Mouse (Mus musculus) forebrain, embryonic 11.5 days (tissue): Measurements from ENCODE around the gene Mpig6b. TPM values are rescaled to one million over a fixed set of nuclear protein-coding genes. Genes with fewer than 3 reads are reported as not detected.

Experiments
- ATAC-seq: fragments of 200-750 bp; cut with Nextera tagmentation; replicated peaks from 2 replicates; pipeline ENCODE4 v1.8.0; 2017; ENCODE audit warnings: moderate TSS enrichment; ENCODE audit not compliant: low FRiP score
- DNase-seq: peaks from one replicate; pipeline ENCODE4 v3.0.0-alpha.2; 2017; ENCODE audit warnings: low spot score
- H3K27ac ChIP-seq: fragments of 300-500 bp; sonication (generic); 2 replicates; pipeline ENCODE4 v1.5.1; 2014; ENCODE audit warnings: low read depth, low read length
- H3K27me3 ChIP-seq: fragments of 300-500 bp; sonication (generic); 2 replicates; pipeline ENCODE4 v1.6.1; 2014; ENCODE audit warnings: mild to moderate bottlenecking, low read length, mixed read lengths; ENCODE audit not compliant: control insufficient read depth, insufficient read depth
- H3K36me3 ChIP-seq: fragments of 300-500 bp; sonication (generic); 2 replicates; pipeline ENCODE4 v1.6.1; 2014; ENCODE audit warnings: mild to moderate bottlenecking, low read length, moderate library complexity, mixed read lengths; ENCODE audit not compliant: control insufficient read depth, insufficient read depth
- H3K4me1 ChIP-seq: fragments of 300-500 bp; sonication (generic); replicated peaks from 2 replicates; pipeline ENCODE4 v1.6.1; 2014; ENCODE audit warnings: low read length, mixed read lengths; ENCODE audit not compliant: control insufficient read depth, insufficient read depth
- H3K4me2 ChIP-seq: fragments of 300-500 bp; sonication (generic); 2 replicates; pipeline ENCODE4 v1.6.1; 2014; ENCODE audit warnings: low read depth, mild to moderate bottlenecking, low read length, moderate library complexity, mixed read lengths; ENCODE audit not compliant: severe bottlenecking
- H3K4me3 ChIP-seq: fragments of 300-500 bp; sonication (generic); 2 replicates; pipeline ENCODE4 v1.5.1; 2014; ENCODE audit warnings: low read depth, low read length
- H3K9ac ChIP-seq: fragments of 300-500 bp; sonication (generic); 2 replicates; pipeline ENCODE4 v1.6.1; 2014; ENCODE audit warnings: low read length
- H3K9me3 ChIP-seq: fragments of 300-500 bp; sonication (generic); 2 replicates; pipeline ENCODE4 v1.6.1; 2016; ENCODE audit warnings: low read length, mixed read lengths; ENCODE audit not compliant: control insufficient read depth
- WGBS: fragments of 180-500 bp; shearing (Covaris S2); extraction: QIAGEN DNeasy Blood & Tissue Kit; methylation state at CpG from one replicate; pipeline ENCODE4 v1.1.7; 2014; 5-methylcytosine and 5-hydroxymethylcytosine counted together
- polyA plus RNA-seq: library from polyadenylated mRNA; unstranded; fragments of >200 nt; fragmentation: Nextera tagmentation; extraction: Ambion mirVana; gene quantifications from 2 replicates; pipeline ENCODE4 v1.2.1, GENCODE M21; 2014

The Mpig6b gene
- polyA plus RNA-seq, 1 experiment from 2014 or later: 1.3 TPM

- no peak overlapping the region for H3K4me3 ChIP-seq
- H3K27me3 ChIP-seq: no peaks in the 10 kb centered on the region
- whole genome bisulfite sequencing: 58% methylated on average over 6 of the region's 6 CpGs
- no peak overlapping the region for H3K4me2 ChIP-seq
- H3K9me3 ChIP-seq: no peaks in the 10 kb centered on the region
- H3K4me1 ChIP-seq: peaks cover 6% of the 10 kb centered on the region
- ATAC-seq: no peak
- no peak overlapping the region for H3K9ac ChIP-seq
- no peak overlapping the region for H3K27ac ChIP-seq
- peak; percentile 50 for DNase-seq
- H3K36me3 ChIP-seq: no peaks in the 10 kb centered on the region; the same call in 1 of the 2 replicates
These were observed 44.0 kb downstream of the Mpig6b start for GRCm38 (mm10) chr17:35021842-35022477.

- WGBS: 5% methylated on average over 17 of the region's 17 CpGs
- H3K4me2 ChIP-seq: peak overlapping the region; percentile 27
- no peak overlapping the region for H3K4me3 ChIP-seq
- no peaks in the 10 kb centered on the region for H3K27me3 ChIP-seq
- no peaks in the 10 kb centered on the region for H3K9me3 ChIP-seq
- H3K36me3 ChIP-seq: no peaks in the 10 kb centered on the region; the same call in 1 of the 2 replicates
- peak overlapping the region; percentile 23; the same call in 1 of the 2 replicates for H3K9ac ChIP-seq
- ATAC-seq (peak; percentile 64), DNase-seq (peak; percentile 93)
- H3K27ac ChIP-seq: no peak overlapping the region
- peaks cover 6% of the 10 kb centered on the region for H3K4me1 ChIP-seq
These were observed 44.7 kb downstream of the Mpig6b start for GRCm38 (mm10) chr17:35021163-35021808.

GRCm38 (mm10) chr17:35020551-35020950 is 45.4 kb downstream of the Mpig6b start:
- H3K4me3 ChIP-seq: no peak overlapping the region

GRCm38 (mm10) chr17:35019894-35020293 is 46.1 kb downstream of the Mpig6b start:
- H3K4me1 ChIP-seq: peaks cover 6% of the 10 kb centered on the region
- H3K4me2 ChIP-seq: no peak overlapping the region
- 76% methylated on average over 11 of the region's 11 CpGs for WGBS
- no peak overlapping the region for H3K9ac ChIP-seq
- no peaks in the 10 kb centered on the region for H3K27me3 ChIP-seq
- peak; percentile 55 for DNase-seq
- no peak for ATAC-seq
- no peaks in the 10 kb centered on the region for H3K9me3 ChIP-seq
- peaks cover 5% of the 10 kb centered on the region for H3K36me3 ChIP-seq
- H3K27ac ChIP-seq: no peak overlapping the region
- no peak overlapping the region for H3K4me3 ChIP-seq

More at GRCm38 (mm10) chr17:35020551-35020950, 45.4 kb downstream of the Mpig6b start:
- DNase-seq: peak; percentile 44
- H3K36me3 ChIP-seq: peaks cover 5% of the 10 kb centered on the region
- no peaks in the 10 kb centered on the region for H3K27me3 ChIP-seq
- no peaks in the 10 kb centered on the region for H3K9me3 ChIP-seq
- no peak overlapping the region for H3K27ac ChIP-seq
- no peak overlapping the region for H3K4me2 ChIP-seq
- H3K9ac ChIP-seq: no peak overlapping the region
- no peak for ATAC-seq
- WGBS: 85% methylated on average over 8 of the region's 8 CpGs
- peaks cover 6% of the 10 kb centered on the region for H3K4me1 ChIP-seq

GRCm38 (mm10) chr17:35018171-35018570 is 47.8 kb downstream of the Mpig6b start:
- Histone ChIP-seq H3K27ac (no peak overlapping the region), H3K27me3 (no peaks in the 10 kb centered on the region), H3K9ac (no peak overlapping the region), H3K4me1 (peaks cover 6% of the 10 kb centered on the region), H3K4me2 (no peak overlapping the region), H3K9me3 (no peaks in the 10 kb centered on the region), H3K4me3 (no peak overlapping the region), H3K36me3 (peaks cover 15% of the 10 kb centered on the region)
- 86% methylated on average over 3 of the region's 3 CpGs for WGBS
- no peak for ATAC-seq
- DNase-seq: peak; percentile 46

- no peak for ATAC-seq
- no peak overlapping the region for H3K4me2 ChIP-seq
- H3K4me3 ChIP-seq: no peak overlapping the region
These were observed 48.3 kb downstream of the Mpig6b start for GRCm38 (mm10) chr17:35017706-35018030.

GRCm38 (mm10) chr17:35016791-35017705 is 48.9 kb downstream of the Mpig6b start:
- 82% methylated on average over 10 of the region's 10 CpGs for WGBS
- ATAC-seq: no peak
- DNase-seq: peak; percentile 54
- H3K36me3 ChIP-seq: peaks cover 21% of the 10 kb centered on the region
- H3K4me3 ChIP-seq: no peak overlapping the region
- no peak overlapping the region for H3K9ac ChIP-seq
- no peak overlapping the region for H3K4me2 ChIP-seq
- no peaks in the 10 kb centered on the region for H3K9me3 ChIP-seq
- peaks cover 6% of the 10 kb centered on the region for H3K4me1 ChIP-seq
- H3K27ac ChIP-seq: no peak overlapping the region
- no peaks in the 10 kb centered on the region for H3K27me3 ChIP-seq

More at GRCm38 (mm10) chr17:35017706-35018030, 48.3 kb downstream of the Mpig6b start:
- Histone ChIP-seq H3K9me3 (no peaks in the 10 kb centered on the region), H3K27ac (no peak overlapping the region), H3K36me3 (peaks cover 19% of the 10 kb centered on the region), H3K4me1 (peaks cover 6% of the 10 kb centered on the region), H3K27me3 (no peaks in the 10 kb centered on the region), H3K9ac (no peak overlapping the region)
- peak; percentile 51 for DNase-seq
- WGBS: 81% methylated on average over 14 of the region's 14 CpGs

GRCm38 (mm10) chr17:35016376-35016775 is 49.6 kb downstream of the Mpig6b start, which contains the start of gene Vwa7:
Vwa7 (plus strand) TSS chr17:35016579.
- H3K27ac ChIP-seq: no peak within 1 kb of the TSS

More at GRCm38 (mm10) chr17:35016376-35016775, 49.6 kb downstream of the Mpig6b start, which contains the start of gene Vwa7:
- H3K9ac ChIP-seq: peak within 1 kb of the TSS; percentile 2; the same call in 1 of the 2 replicates
- peaks cover 21% of the 10 kb centered on the region for H3K36me3 ChIP-seq
- H3K4me2 ChIP-seq: no peak within 1 kb of the TSS
- ATAC-seq (peak; percentile 42), DNase-seq (peak; percentile 65)
- H3K4me3 ChIP-seq: no peak within 1 kb of the TSS
- 84% methylated on average over 12 of the region's 12 CpGs for whole genome bisulfite sequencing
- H3K9me3 ChIP-seq: no peaks in the 10 kb centered on the region
- peaks cover 2% of the 10 kb centered on the region for H3K4me1 ChIP-seq
- no peaks in the 10 kb centered on the region for H3K27me3 ChIP-seq
